Mouse (Mus musculus): ENCODE results near the gene Chrm5. TPM values are rescaled to one million over a fixed set of nuclear protein-coding genes. Genes with fewer than 3 reads are reported as not detected.
"Not testable (repeated sequence)": the region's sequence is repeated elsewhere in the genome, so short reads cannot be mapped to it uniquely, and the experiment has no call there.

The Chrm5 gene
- polyA plus RNA-seq, 1 experiment from 2014 or later: 0.13 TPM

DNA sequence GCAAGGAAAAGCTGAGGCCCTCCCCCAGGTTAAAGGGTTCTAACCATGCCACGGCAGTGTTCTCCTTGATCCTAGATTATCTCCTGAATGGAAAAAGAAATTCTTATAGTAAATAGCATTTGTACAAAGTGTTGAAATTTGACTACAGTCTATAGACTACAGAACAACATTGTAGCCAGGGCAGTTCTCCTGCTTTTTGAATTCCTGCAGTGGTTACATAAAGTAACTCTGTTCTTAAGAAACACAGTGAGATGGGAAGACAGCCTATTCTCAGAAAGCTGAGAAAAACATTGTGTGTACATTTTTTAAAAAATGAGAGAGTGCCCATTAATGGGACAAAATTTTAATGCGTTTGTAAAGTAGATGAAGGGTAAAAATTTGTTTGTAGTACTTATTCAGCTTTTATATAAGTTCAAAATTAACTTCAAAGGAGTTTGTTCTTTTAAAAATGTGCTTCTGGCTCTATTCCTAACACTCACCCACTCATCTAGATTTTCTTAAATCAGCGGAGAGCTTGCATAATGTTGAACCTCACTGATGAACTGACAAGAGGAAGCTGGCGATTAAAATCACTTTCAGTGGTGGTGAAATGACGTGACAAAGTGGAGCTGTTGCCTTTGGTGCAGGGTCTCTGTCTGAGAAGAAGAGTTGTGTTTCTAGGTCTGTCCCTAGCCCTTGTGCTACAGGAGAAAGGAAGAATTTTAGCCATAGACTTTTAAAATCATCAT is 5.4 kb downstream of the Chrm5 start:
- Histone ChIP-seq H3K4me3 (no peak overlapping the region), H3K9me3 (replicated peaks) (no peaks in the 10 kb centered on the region), H3K27me3 (no peaks in the 10 kb centered on the region), H3K4me1 (no peaks in the 10 kb centered on the region), H3K27ac (no peak overlapping the region), H3K4me2 (replicated peaks) (no peak overlapping the region), H3K36me3 (no peaks in the 10 kb centered on the region), H3K9ac (no peak overlapping the region)
- ATAC-seq (ENCODE audit: low FRiP score): no peak
- WGBS: 78% methylated on average over 5 of the region's 5 CpGs

DNA sequence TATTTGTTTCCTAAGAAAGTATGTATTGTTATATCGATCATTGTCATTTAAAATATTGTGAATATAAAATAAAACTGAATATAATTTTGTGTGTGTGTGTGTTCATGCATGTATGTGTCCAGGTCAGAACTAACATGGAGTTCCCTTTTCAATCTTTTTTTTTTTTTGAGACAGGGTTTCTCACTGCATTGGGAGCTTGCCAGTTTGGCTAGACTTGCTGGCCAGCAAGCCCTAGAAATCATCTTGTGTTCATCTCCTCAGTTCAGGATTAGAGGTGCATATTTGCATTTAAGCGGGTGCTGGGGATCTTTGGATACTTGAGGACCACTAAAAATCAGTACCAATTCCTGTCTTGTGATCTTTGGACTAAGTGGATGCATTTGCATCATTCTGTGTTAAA is 8.5 kb downstream of the Chrm5 start:
- whole genome bisulfite sequencing: 91% methylated on average over 2 of the region's 2 CpGs
- no peak for ATAC-seq (ENCODE audit: low FRiP score)

DNA sequence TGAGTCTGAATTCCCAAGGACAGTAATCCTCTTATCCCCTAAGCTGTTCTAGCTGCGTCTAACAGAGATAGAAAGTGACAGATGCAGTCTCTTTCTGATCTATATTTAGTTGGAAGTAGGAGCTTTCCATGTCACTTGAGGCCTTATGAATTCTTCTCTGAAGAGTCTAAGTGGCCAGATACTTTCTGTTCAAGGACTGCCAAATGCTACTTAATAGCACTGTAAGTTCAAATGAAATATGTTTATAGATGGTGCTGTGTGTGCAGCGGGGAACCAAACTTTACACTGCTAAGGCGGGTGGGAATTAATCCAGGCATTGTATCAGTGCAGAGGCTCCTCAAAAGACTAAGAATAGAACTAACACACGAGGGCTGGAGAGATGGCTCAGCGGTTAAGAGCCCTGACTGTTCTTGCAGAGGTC is 9.6 kb downstream of the Chrm5 start:
- WGBS: 84% methylated on average over 5 of the region's 5 CpGs
- H3K4me2 ChIP-seq (replicated peaks): no peak overlapping the region
- no peak for ATAC-seq (ENCODE audit: low FRiP score)
- no peak overlapping the region for H3K4me3 ChIP-seq
- no peak overlapping the region for H3K27ac ChIP-seq
- no peak overlapping the region for H3K9ac ChIP-seq
- H3K9me3 ChIP-seq (replicated peaks): no peaks in the 10 kb centered on the region
- H3K27me3 ChIP-seq: no peaks in the 10 kb centered on the region
- peaks cover 37% of the 10 kb centered on the region for H3K36me3 ChIP-seq
- H3K4me1 ChIP-seq: no peaks in the 10 kb centered on the region

More for the DNA sequence above, 8.5 kb downstream of the Chrm5 start:
- H3K36me3 ChIP-seq: peaks cover 27% of the 10 kb centered on the region
- no peaks in the 10 kb centered on the region for H3K27me3 ChIP-seq
- no peak overlapping the region for H3K4me2 ChIP-seq (replicated peaks)
- H3K4me1 ChIP-seq: no peaks in the 10 kb centered on the region
- H3K9me3 ChIP-seq (replicated peaks): no peaks in the 10 kb centered on the region
- no peak overlapping the region for H3K4me3 ChIP-seq
- no peak overlapping the region for H3K27ac ChIP-seq
- H3K9ac ChIP-seq: no peak overlapping the region

- Histone ChIP-seq H3K4me3 (no peak overlapping the region), H3K9ac (no peak overlapping the region), H3K27me3 (no peaks in the 10 kb centered on the region), H3K9me3 (replicated peaks) (no peaks in the 10 kb centered on the region), H3K4me1 (no peaks in the 10 kb centered on the region), H3K36me3 (peaks cover 42% of the 10 kb centered on the region), H3K27ac (no peak overlapping the region), H3K4me2 (replicated peaks) (no peak overlapping the region)
- ATAC-seq (ENCODE audit: low FRiP score): no peak
These were observed 11.0 kb downstream of the Chrm5 start for GRCm38 (mm10) chr2:112469542-112469941.

DNA sequence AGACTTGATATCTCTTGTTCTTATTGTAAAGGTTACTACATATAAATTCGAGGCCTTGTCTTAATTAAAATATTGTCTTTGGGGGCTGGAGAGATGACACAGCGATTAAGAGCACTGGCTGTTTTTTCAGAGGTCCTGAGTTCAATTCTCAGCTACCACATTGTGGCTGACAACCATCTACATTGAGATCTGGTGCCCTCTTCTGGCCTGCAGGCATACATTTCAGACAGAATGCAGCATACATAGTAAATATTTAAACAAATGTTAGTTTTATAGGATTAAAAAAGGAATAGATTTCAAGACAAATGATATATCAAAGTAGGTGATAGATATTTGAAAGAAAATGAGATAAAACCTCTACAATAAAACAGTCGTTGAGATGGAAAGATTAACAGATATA is 20.0 kb downstream of the Chrm5 start:
- ATAC-seq (ENCODE audit: low FRiP score): no peak
- H3K27ac ChIP-seq: no peak overlapping the region
- H3K9me3 ChIP-seq (replicated peaks): no peaks in the 10 kb centered on the region
- no peaks in the 10 kb centered on the region for H3K27me3 ChIP-seq
- no peak overlapping the region for H3K4me2 ChIP-seq (replicated peaks)
- H3K4me3 ChIP-seq: no peak overlapping the region
- 92% methylated on average over 3 of the region's 3 CpGs for WGBS
- H3K9ac ChIP-seq: no peak overlapping the region
- peaks cover 24% of the 10 kb centered on the region for H3K36me3 ChIP-seq
- H3K4me1 ChIP-seq: peaks cover 8% of the 10 kb centered on the region

DNA sequence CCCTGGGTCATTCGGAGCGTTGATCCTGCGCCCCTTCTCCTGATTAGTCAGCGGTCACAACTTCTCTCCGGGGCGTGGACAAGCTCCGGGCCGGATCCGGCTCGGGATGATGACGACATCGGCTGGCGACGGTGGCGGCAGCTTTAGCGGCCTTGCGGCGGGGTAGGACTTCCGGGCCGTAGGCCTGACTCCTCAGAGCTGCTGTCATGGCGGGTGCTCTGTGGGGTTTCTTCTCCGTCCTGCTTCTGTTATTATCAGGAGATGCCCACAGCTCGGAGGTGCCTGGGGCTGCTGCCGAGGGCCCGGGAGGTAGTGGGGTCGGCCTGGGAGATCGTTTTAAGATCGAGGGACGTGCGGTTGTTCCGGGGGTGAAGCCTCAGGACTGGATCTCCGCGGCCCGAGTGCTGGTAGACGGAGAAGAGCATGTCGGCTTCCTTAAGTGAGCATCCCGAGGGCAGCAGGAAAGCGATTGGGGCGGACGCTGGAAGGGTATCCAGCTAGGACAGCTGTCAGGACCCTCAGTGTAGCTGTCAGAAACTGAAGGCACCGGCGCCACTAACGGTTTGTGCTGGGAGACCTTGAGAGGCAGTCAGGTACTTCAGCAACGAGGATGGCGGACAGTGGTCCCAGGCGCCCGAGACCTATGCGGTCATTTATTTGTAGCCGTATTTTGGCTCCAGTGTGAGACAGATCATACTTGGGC is 25.6 kb downstream of the Chrm5 start, which contains the start of gene Emc7:
Gene Emc7 (plus strand): TSS at position 136 of the 703 bp plus-strand sequence.
- peaks cover 12% of the 10 kb centered on the region for H3K4me1 ChIP-seq
- ATAC-seq (ENCODE audit: low FRiP score): peak; percentile 97
- peak within 1 kb of the TSS; percentile 80 for H3K4me2 ChIP-seq (replicated peaks)
- under 1% methylated on average over 49 of the region's 49 CpGs for WGBS
- H3K36me3 ChIP-seq: peaks cover 2% of the 10 kb centered on the region
- peak within 1 kb of the TSS; percentile 80 for H3K27ac ChIP-seq
- no peaks in the 10 kb centered on the region for H3K9me3 ChIP-seq (replicated peaks)
- peak within 1 kb of the TSS; percentile 84 for H3K4me3 ChIP-seq
- H3K9ac ChIP-seq: peak within 1 kb of the TSS; percentile 88
- H3K27me3 ChIP-seq: no peaks in the 10 kb centered on the region

GRCm38 (mm10) chr2:112454125-112454861 is 26.3 kb downstream of the Chrm5 start:
- H3K27me3 ChIP-seq: no peaks in the 10 kb centered on the region
- no peaks in the 10 kb centered on the region for H3K36me3 ChIP-seq
- H3K4me1 ChIP-seq: peaks cover 12% of the 10 kb centered on the region
- peak; percentile 69 for ATAC-seq (ENCODE audit: low FRiP score)
- H3K4me3 ChIP-seq: peak overlapping the region; percentile 84
- 32% methylated on average over 17 of the region's 17 CpGs for WGBS
- H3K4me2 ChIP-seq (replicated peaks): peak overlapping the region; percentile 80
- no peaks in the 10 kb centered on the region for H3K9me3 ChIP-seq (replicated peaks)
- peak overlapping the region; percentile 88 for H3K9ac ChIP-seq
- H3K27ac ChIP-seq: peak overlapping the region; percentile 80

- H3K27ac ChIP-seq; H3K36me3 ChIP-seq; H3K27me3 ChIP-seq; ATAC-seq (ENCODE audit: low FRiP score); H3K9me3 ChIP-seq (replicated peaks); H3K4me2 ChIP-seq (replicated peaks); H3K4me3 ChIP-seq; H3K9ac ChIP-seq: not testable (repeated sequence)
- peaks cover 12% of the 10 kb centered on the region for H3K4me1 ChIP-seq
These were observed 28.1 kb downstream of the Chrm5 start for GRCm38 (mm10) chr2:112452513-112452912.

GRCm38 (mm10) chr2:112449597-112450296 is 30.8 kb downstream of the Chrm5 start:
- H3K4me1 ChIP-seq: 0 out of 2 replicates have a peak, but pooled peaks cover 3% of the 10 kb centered on the region
- H3K36me3 ChIP-seq: no peaks in the 10 kb centered on the region
- no peaks in the 10 kb centered on the region for H3K9me3 ChIP-seq (replicated peaks)
- H3K4me2 ChIP-seq (replicated peaks): no peak overlapping the region
- H3K9ac ChIP-seq: no peak overlapping the region
- no peak overlapping the region for H3K27ac ChIP-seq
- no peaks in the 10 kb centered on the region for H3K27me3 ChIP-seq
- ATAC-seq (ENCODE audit: low FRiP score): no peak
- no peak overlapping the region for H3K4me3 ChIP-seq
- WGBS: 37% methylated on average over 4 of the region's 4 CpGs

GRCm38 (mm10) chr2:112448510-112449059 is 32.0 kb downstream of the Chrm5 start:
- Histone ChIP-seq H3K4me3 (no peak overlapping the region), H3K36me3 (no peaks in the 10 kb centered on the region), H3K27me3 (no peaks in the 10 kb centered on the region), H3K27ac (no peak overlapping the region), H3K4me2 (replicated peaks) (no peak overlapping the region), H3K9ac (no peak overlapping the region), H3K9me3 (replicated peaks) (no peaks in the 10 kb centered on the region), H3K4me1 (no peaks in the 10 kb centered on the region)
- no peak for ATAC-seq (ENCODE audit: low FRiP score)

GRCm38 (mm10) chr2:112448046-112448445 is 32.5 kb downstream of the Chrm5 start:
- ATAC-seq (ENCODE audit: low FRiP score); H3K9me3 ChIP-seq (replicated peaks); H3K9ac ChIP-seq; H3K36me3 ChIP-seq; H3K4me2 ChIP-seq (replicated peaks); H3K27me3 ChIP-seq; H3K27ac ChIP-seq; H3K4me3 ChIP-seq; H3K4me1 ChIP-seq: not testable (repeated sequence)
- 77% methylated on average over 4 of the region's 4 CpGs for WGBS

DNA sequence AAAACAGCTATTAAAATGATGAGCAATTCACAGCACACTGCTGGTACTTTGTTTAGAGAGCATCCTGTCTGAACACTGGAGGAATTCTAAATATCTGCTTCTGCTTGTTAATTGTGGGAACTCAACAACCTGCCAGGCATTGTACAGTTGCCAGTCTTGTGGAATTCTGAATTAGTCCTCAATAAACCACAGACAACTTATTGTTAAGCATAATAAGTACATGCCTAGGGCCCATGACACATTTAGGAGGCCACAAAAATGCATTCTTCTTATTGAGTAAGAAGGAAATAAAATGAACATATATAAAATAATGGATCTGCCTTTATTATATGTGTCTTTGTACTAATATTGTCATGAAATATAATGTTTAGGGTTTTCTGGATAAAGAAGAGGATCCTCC is 35.1 kb downstream of the Chrm5 start:
- Histone ChIP-seq H3K4me3 (no peak overlapping the region), H3K36me3 (no peaks in the 10 kb centered on the region)
- ATAC-seq (ENCODE audit: low FRiP score): no peak

More for the DNA sequence above, 35.1 kb downstream of the Chrm5 start:
- H3K4me1 ChIP-seq: no peaks in the 10 kb centered on the region
- no peak overlapping the region for H3K27ac ChIP-seq
- H3K9ac ChIP-seq: no peak overlapping the region
- no peaks in the 10 kb centered on the region for H3K9me3 ChIP-seq (replicated peaks)
- no peak overlapping the region for H3K4me2 ChIP-seq (replicated peaks)
- no peaks in the 10 kb centered on the region for H3K27me3 ChIP-seq
